Mouse (Mus musculus) cortical plate, adult 2 months (tissue): Measurements from ENCODE around the gene Itgb2l.

Experiments
- CTCF ChIP-seq: fragments of 200-500 bp; IDR thresholded peaks from 2 replicates; pipeline ENCODE4 v1.5.1; 2011; ENCODE audit warnings: mild to moderate bottlenecking, control low read depth, low read length; ENCODE audit not compliant: insufficient read depth; ENCODE audit errors: extremely low read depth
- POLR2A ChIP-seq: fragments of 200-500 bp; IDR thresholded peaks from 2 replicates; pipeline ENCODE4 v1.6.1; 2011; ENCODE audit warnings: mild to moderate bottlenecking, low read length, control low read depth; ENCODE audit not compliant: insufficient read depth; ENCODE audit errors: extremely low read depth

- no peak for TF ChIP-seq POLR2A
- TF ChIP-seq CTCF, result no peak
Observed at GRCm38 (mm10) chr16:96381435-96381834, 62.0 kb downstream of the Itgb2l start.
